Mouse (Mus musculus) urinary bladder, postnatal 4 days (tissue): ENCODE data around the gene Il9r.

Experiments
- DNase-seq, 2 experiments: peaks; one replicate each; pipeline ENCODE4 v3.0.0; 2021 to 2022; ENCODE audit warnings: low spot score in 2 of 2

Il9r gene

GRCm38 (mm10) chr11:32200075-32200601 is at the start of gene Il9r:
Gene Il9r (minus strand): TSS chr11:32200279.
- DNase-seq = no peak

- no peak for DNase-seq
Measured at GRCm38 (mm10) chr11:32248350-32248749, 48.3 kb upstream of the Il9r start.

- no peak for DNase-seq
Measured at GRCm38 (mm10) chr11:32247068-32247467, 47.0 kb upstream of the Il9r start.

GRCm38 (mm10) chr11:32245614-32246013 is 45.5 kb upstream of the Il9r start:
- no peak for DNase-seq

- no peak for DNase-seq
Measured at GRCm38 (mm10) chr11:32244617-32245016, 44.5 kb upstream of the Il9r start.

- no peak for DNase-seq
Measured at GRCm38 (mm10) chr11:32244064-32244463, 44.0 kb upstream of the Il9r start.

GRCm38 (mm10) chr11:32243205-32243955 is 43.3 kb upstream of the Il9r start:
- no peak for DNase-seq

- DNase-seq = no peak
Measured at GRCm38 (mm10) chr11:32242209-32242608, 42.1 kb upstream of the Il9r start.

- DNase-seq = no peak
Measured at GRCm38 (mm10) chr11:32241391-32241790, 41.3 kb upstream of the Il9r start.

GRCm38 (mm10) chr11:32238093-32238860 is 38.2 kb upstream of the Il9r start:
- peak in 1 of 2 experiments; percentile 46 for DNase-seq

- DNase-seq = no peak
Measured at GRCm38 (mm10) chr11:32237411-32237795, 37.3 kb upstream of the Il9r start.

- DNase-seq = no peak
Measured at GRCm38 (mm10) chr11:32236712-32237410, 36.8 kb upstream of the Il9r start.

- no peak for DNase-seq
Measured at GRCm38 (mm10) chr11:32236132-32236531, 36.1 kb upstream of the Il9r start.

- peak; percentile 79 to 81 for DNase-seq
Measured at GRCm38 (mm10) chr11:32235646-32236045, 35.6 kb upstream of the Il9r start.

- no peak for DNase-seq
Measured at GRCm38 (mm10) chr11:32234816-32235485, 34.9 kb upstream of the Il9r start.

- no peak for DNase-seq
Measured at GRCm38 (mm10) chr11:32233895-32234294, 33.8 kb upstream of the Il9r start.

GRCm38 (mm10) chr11:32232848-32233247 is 32.8 kb upstream of the Il9r start:
- DNase-seq = peak in 1 of 2 experiments; percentile 56

- DNase-seq = no peak
Measured at GRCm38 (mm10) chr11:32231125-32231524, 31.0 kb upstream of the Il9r start.

GRCm38 (mm10) chr11:32230220-32230619 is 30.1 kb upstream of the Il9r start:
- DNase-seq = no peak

- DNase-seq = no peak
Measured at GRCm38 (mm10) chr11:32228292-32228845, 28.3 kb upstream of the Il9r start.

- DNase-seq = no peak
Measured at GRCm38 (mm10) chr11:32227555-32227954, 27.5 kb upstream of the Il9r start.
